In the genomic region with DNA sequence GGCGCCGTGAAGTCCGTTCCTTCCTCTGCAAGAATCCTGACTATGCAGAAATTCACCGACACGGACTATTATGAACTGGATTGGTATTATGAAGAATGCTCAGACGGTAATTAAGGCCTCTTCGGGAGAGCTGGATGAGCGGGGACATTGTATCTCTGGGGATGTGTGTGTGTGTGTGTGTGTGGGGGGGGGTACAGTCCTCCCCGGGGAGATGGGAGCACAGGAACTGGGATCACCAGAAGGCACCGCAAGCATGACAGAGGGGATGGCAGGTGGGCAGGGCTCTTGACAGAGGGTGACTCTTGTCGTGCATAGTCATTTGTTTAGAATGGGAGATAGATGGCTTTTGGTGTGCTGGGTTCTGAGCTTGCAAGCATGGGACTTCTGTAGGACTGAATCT, we compare ENCODE assay signal across 8 mouse cellular contexts.
DNase-seq lines count a peak whose midpoint lies in the region; ATAC-seq lines count a peak whose summit lies in the region.

No protein-coding gene starts in this region.

- no peak for ATAC-seq in heart, embryonic 12.5 days (ENCODE audit: insufficient number of reproducible peaks, low FRiP score)
- peak; percentile 29; the same call in 1 of the 2 replicates for ATAC-seq in forebrain, embryonic 14.5 days
- ATAC-seq in limb, embryonic 15.5 days (ENCODE audit: insufficient number of reproducible peaks, low FRiP score, low TSS enrichment, low read depth), result 0 out of 2 replicates have a peak, but pooled peaks have one; percentile 35
- no peak for ATAC-seq in monocyte, adult 5-6 weeks (replicated peaks; ENCODE audit: insufficient number of reproducible peaks, low FRiP score, low TSS enrichment, poor library complexity, severe bottlenecking)
- no peak for ATAC-seq in inflammation-experienced regulatory T-cells, adult 6 months

- no peak overlapping the region for H3K27ac ChIP-seq in heart, embryonic 12.5 days (ENCODE audit: poor library complexity, severe bottlenecking)
- H3K27ac ChIP-seq in forebrain, embryonic 14.5 days (ENCODE audit: low read depth, low read length), result peak overlapping the region; percentile 77
- H3K27ac ChIP-seq in limb, embryonic 15.5 days, result 0 out of 2 replicates have a peak overlapping the region, but pooled peaks have one; percentile 22

- no peak overlapping the region for H3K4me3 ChIP-seq in heart, embryonic 12.5 days
- H3K4me3 ChIP-seq in forebrain, embryonic 14.5 days (ENCODE audit: low read depth, low read length), result peak overlapping the region; percentile 35
- H3K4me3 ChIP-seq in limb, embryonic 15.5 days, result peak overlapping the region; percentile 12

- H3K9ac ChIP-seq in heart, embryonic 12.5 days, result peak overlapping the region; percentile 36; the same call in 1 of the 2 replicates
- H3K9ac ChIP-seq in forebrain, embryonic 14.5 days (ENCODE audit: low read length), result peak overlapping the region; percentile 59
- no peak overlapping the region for H3K9ac ChIP-seq in limb, embryonic 15.5 days

- WGBS in heart, embryonic 12.5 days, result 71% methylated on average over 11 of the region's 11 CpGs
- WGBS in forebrain, embryonic 14.5 days, result 53% methylated on average over 11 of the region's 11 CpGs
- WGBS in limb, embryonic 15.5 days, result 70% methylated on average over 11 of the region's 11 CpGs

- H3K27me3 ChIP-seq in heart, embryonic 12.5 days (replicated peaks), result no peaks in the 10 kb centered on the region
- H3K27me3 ChIP-seq in forebrain, embryonic 14.5 days (replicated peaks; ENCODE audit: control insufficient read depth, insufficient read depth, low read length), result no peaks in the 10 kb centered on the region
- no peaks in the 10 kb centered on the region for H3K27me3 ChIP-seq in limb, embryonic 15.5 days

- intact Hi-C loops in heart, postnatal 36 days (cut with DNase I), result no loop called here

- H3K4me2 ChIP-seq in heart, embryonic 12.5 days, result peak overlapping the region; percentile 52
- peak overlapping the region; percentile 57 for H3K4me2 ChIP-seq in forebrain, embryonic 14.5 days (ENCODE audit: low read length)
- peak overlapping the region; percentile 37; the same call in 1 of the 2 replicates for H3K4me2 ChIP-seq in limb, embryonic 15.5 days

- H3K36me3 ChIP-seq in heart, embryonic 12.5 days, result peaks cover 7% of the 10 kb centered on the region; the same call in 1 of the 2 replicates
- 0 out of 2 replicates have a peak, but pooled peaks cover 3% of the 10 kb centered on the region for H3K36me3 ChIP-seq in forebrain, embryonic 14.5 days (ENCODE audit: control insufficient read depth, insufficient read depth, low read length)
- H3K36me3 ChIP-seq in limb, embryonic 15.5 days, result 0 out of 2 replicates have a peak, but pooled peaks cover 3% of the 10 kb centered on the region

- peaks cover 6% of the 10 kb centered on the region for H3K4me1 ChIP-seq in heart, embryonic 12.5 days (replicated peaks)
- H3K4me1 ChIP-seq in forebrain, embryonic 14.5 days (ENCODE audit: control insufficient read depth, insufficient read depth, low read length), result peaks cover 18% of the 10 kb centered on the region; the same call in 1 of the 2 replicates
- H3K4me1 ChIP-seq in limb, embryonic 15.5 days, result peaks cover 7% of the 10 kb centered on the region

- no peaks in the 10 kb centered on the region for H3K9me3 ChIP-seq in heart, embryonic 12.5 days (replicated peaks)
- H3K9me3 ChIP-seq in forebrain, embryonic 14.5 days (replicated peaks; ENCODE audit: control insufficient read depth, low read length), result no peaks in the 10 kb centered on the region
- H3K9me3 ChIP-seq in limb, embryonic 15.5 days, result no peaks in the 10 kb centered on the region

- no peak for DNase-seq in heart, postnatal 36 days
- peak; percentile 60 for DNase-seq in brain, adult 2 months (ENCODE audit: low read depth, low spot score)
- DNase-seq in forebrain, embryonic 14.5 days (ENCODE audit: low spot score), result no peak
- DNase-seq in right cerebral cortex, adult 18-20 months, result no peak

Comparison
In these comparisons a context has a peak if more than half of its experiments do, and no peak if none do; other contexts are left out.
1. ATAC-seq: peak in forebrain, embryonic 14.5 days (single experiment) and limb, embryonic 15.5 days (single experiment); none in heart, embryonic 12.5 days (single experiment), monocyte, adult 5-6 weeks (single experiment) and inflammation-experienced regulatory T-cells, adult 6 months (single experiment).
2. Peak in every context shown above with its lines, with median percentiles within 50 percentile points of each other: H3K4me2 ChIP-seq.